Mouse (Mus musculus): Measurements from ENCODE around the gene Hlcs.

- TF ChIP-seq CTCF (IDR thresholded peaks at IDR 0.05; ENCODE audit: borderline replicate concordance, extremely low read depth, insufficient read depth, insufficient read length) (no peak), POLR2A (IDR thresholded peaks at IDR 0.05; ENCODE audit: borderline replicate concordance, extremely low read depth, insufficient read depth, insufficient read length, poor library complexity, severe bottlenecking) (no peak)
Observed at GRCm38 (mm10) chr16:94092511-94093150, 220.7 kb downstream of the Hlcs start.
